Mouse (Mus musculus) liver, postnatal 0 days (tissue): ENCODE results near the gene Ndufs7.

ENCODE experiments used
- CTCF ChIP-seq: sonication (generic); IDR thresholded peaks from 2 replicates; pipeline ENCODE4 v1.5.1; 2016; ENCODE audit warnings: antibody characterized with exemption, low read depth
- EP300 ChIP-seq: IDR thresholded peaks from 2 replicates; pipeline ENCODE4 v1.6.1; 2016; ENCODE audit warnings: antibody characterized with exemption, low read depth, mild to moderate bottlenecking

DNA sequence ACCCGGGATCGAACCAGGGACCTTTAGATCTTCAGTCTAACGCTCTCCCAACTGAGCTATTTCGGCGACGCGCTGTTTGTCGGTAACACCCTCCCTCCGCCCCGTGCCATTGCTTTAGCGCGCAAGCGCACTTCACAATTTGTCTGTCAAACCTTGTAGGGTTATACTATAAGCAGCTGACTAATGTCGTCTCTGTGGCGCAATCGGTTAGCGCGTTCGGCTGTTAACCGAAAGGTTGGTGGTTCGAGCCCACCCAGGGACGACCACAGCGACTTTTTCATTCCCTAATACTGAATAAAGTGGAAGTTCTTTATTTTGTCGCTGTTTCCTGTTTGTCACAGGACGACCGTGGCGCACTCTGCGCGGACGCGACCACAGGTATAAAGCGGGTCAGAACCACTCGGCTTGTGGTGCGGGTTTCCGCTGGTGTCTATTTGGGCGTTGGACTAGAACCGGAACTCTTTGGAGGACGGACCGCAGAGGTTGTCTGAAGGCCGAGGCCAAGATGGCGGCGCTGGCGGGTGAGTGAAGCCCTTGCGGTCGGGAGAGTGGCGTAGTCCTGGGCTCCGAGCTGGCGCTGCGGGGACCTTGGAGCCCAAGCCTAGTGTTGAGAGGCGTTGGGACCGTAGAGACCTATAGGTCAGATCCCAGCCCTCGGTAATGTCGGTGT is at the start of gene Ndufs7:
- TF ChIP-seq EP300 (peak; percentile 81), CTCF (no peak)
